Mouse (Mus musculus) adrenal gland, postnatal 4 days (tissue): ENCODE measurements around the gene Fam129c. TPM values are rescaled to one million over a fixed set of nuclear protein-coding genes. Genes with fewer than 3 reads are reported as not detected.

Experiments used
- DNase-seq, 2 experiments: peaks; one replicate each; pipeline ENCODE4 v3.0.0; 2021 to 2022; ENCODE audit warnings: low spot score in 2 of 2, mixed read lengths in 2 of 2
- total RNA-seq, 2 experiments: library from RNA; stranded (reverse); gene quantifications; 2 replicates each; pipeline ENCODE4 v1.2.3; 2021

Gene Fam129c
- total RNA-seq, 2 experiments from 2014 or later: 3.4 to 4.3 TPM

- DNase-seq: no peak
Observed at GRCm38 (mm10) chr8:71602666-71603334, 5.4 kb downstream of the Fam129c start.

GRCm38 (mm10) chr8:71604021-71604420 is 6.6 kb downstream of the Fam129c start:
- no peak for DNase-seq

GRCm38 (mm10) chr8:71610822-71611651 is 13.6 kb downstream of the Fam129c start, which contains the start of gene Colgalt1:
Gene Colgalt1, plus strand, starts transcription at chr8:71610998.
- DNase-seq: peak; percentile 77 to 91

- no peak for DNase-seq
Observed at GRCm38 (mm10) chr8:71612141-71612540, 14.7 kb downstream of the Fam129c start.

GRCm38 (mm10) chr8:71613418-71613817 is 16.0 kb downstream of the Fam129c start:
- DNase-seq: no peak

GRCm38 (mm10) chr8:71619786-71620185 is 22.3 kb downstream of the Fam129c start:
- DNase-seq: no peak

- no peak for DNase-seq
Observed at GRCm38 (mm10) chr8:71625088-71625487, 27.6 kb downstream of the Fam129c start.

GRCm38 (mm10) chr8:71626753-71627152 is 29.3 kb downstream of the Fam129c start:
- DNase-seq: no peak

GRCm38 (mm10) chr8:71627265-71628099 is 30.0 kb downstream of the Fam129c start:
- no peak for DNase-seq

- DNase-seq: no peak
Observed at GRCm38 (mm10) chr8:71628396-71629095, 31.1 kb downstream of the Fam129c start.

- DNase-seq: peak; percentile 89 to 94
Observed at GRCm38 (mm10) chr8:71629096-71629697, 31.7 kb downstream of the Fam129c start.

- DNase-seq: no peak
Observed at GRCm38 (mm10) chr8:71629781-71630212, 32.3 kb downstream of the Fam129c start.

GRCm38 (mm10) chr8:71630761-71631160 is 33.3 kb downstream of the Fam129c start:
- DNase-seq: no peak

GRCm38 (mm10) chr8:71631897-71632296 is 34.4 kb downstream of the Fam129c start:
- no peak for DNase-seq

- peak in 1 of 2 experiments; percentile 56 for DNase-seq
Observed at GRCm38 (mm10) chr8:71633164-71633563, 35.7 kb downstream of the Fam129c start.

GRCm38 (mm10) chr8:71633981-71634667 is 36.7 kb downstream of the Fam129c start:
- DNase-seq: peak in 1 of 2 experiments; percentile 40

GRCm38 (mm10) chr8:71637149-71638095 is 40.0 kb downstream of the Fam129c start:
- DNase-seq: no peak

- no peak for DNase-seq
Observed at GRCm38 (mm10) chr8:71638321-71638720, 40.9 kb downstream of the Fam129c start.

- DNase-seq: no peak
Observed at GRCm38 (mm10) chr8:71639318-71639717, 41.9 kb downstream of the Fam129c start.
